Mouse (Mus musculus) ZHBTc4 (cell line): Measurements from ENCODE around the gene Ric8a.
A peak's percentile ranks its signal among the peaks of the same experiment; 100 is the strongest.

Experiments
- DNase-seq: peaks from one replicate; pipeline ENCODE4 v3.0.0-alpha.2; 2011; ENCODE audit warnings: low read depth, low spot score

Gene Ric8a

DNA sequence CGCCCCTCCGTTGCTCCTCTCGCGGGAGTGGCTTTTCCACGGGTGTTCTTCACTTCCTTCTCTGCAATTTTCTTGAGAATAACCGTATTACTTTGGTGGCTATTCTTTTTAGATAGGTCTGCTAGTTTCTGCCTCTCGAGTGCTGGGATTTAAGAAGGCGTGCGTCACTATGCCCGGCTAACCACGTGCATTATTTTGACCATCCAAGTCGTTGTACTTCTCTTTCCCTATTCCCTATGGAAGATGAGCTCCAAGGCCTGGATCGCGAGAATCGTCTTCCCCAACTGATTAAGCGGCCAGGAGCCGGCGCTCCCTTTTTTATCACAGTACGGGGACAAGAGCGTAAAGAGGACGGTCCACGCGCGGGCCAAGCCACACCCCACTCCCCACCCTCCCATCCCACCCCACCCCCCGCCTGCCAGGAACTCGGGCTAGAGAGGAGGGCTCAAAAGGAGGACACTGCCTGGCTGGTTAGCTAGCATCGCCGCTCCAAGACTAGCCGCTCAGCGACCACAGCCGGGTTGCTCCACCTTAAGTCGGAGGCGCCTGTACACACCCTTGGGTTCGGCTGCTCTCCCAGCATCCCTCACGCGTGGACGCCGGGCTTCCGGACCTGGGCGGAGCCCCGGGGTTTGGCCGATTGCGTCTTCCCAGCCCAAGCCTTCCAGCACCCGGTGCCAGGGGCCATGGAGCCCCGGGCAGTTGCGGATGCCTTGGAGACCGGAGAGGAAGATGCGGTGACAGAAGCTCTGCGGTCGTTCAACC is at the start of gene Ric8a:
TSS of gene Ric8a (plus strand) at position 173 of the 765 bp plus-strand sequence.
- DNase-seq, result peak; percentile 91

DNA sequence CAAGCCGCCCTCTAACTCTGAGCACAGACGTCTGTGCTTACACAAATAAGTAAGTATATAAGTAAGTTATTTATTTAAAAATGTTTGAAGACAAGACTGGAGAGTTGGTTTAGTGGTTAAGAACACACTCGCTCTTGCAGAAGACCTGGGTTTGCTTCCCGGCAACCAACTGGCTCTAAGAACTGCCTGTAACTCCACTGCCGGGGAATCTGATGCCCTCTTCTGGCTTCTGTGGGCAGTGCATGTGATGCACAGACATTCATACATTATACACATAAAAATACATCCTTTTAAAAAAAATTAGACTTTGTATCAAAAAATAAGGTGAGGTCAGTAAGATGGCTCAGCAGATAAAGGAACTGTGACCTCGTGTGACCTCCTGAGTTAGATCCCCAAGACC is 46.3 kb upstream of the Ric8a start:
- peak; percentile 72 for DNase-seq

DNA sequence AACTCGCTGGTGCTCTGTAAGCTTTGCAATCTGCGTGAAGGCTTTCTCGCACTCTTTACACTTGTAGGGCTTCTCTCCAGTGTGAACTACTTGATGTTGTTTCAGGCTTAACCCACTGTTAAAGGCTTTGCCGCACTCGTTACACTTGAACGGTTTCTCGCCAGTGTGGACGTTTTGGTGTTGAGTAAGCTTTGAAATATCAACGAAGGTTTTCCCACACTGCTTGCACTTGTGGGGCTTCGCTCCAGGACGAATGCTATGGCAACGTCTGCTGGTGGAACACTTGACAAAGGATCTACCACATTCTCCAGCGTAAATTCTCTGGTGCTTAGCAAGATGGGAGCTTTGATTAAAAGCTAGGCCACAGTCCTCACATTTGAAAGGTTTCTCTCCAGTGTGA is 45.0 kb upstream of the Ric8a start:
- DNase-seq, result no peak

DNA sequence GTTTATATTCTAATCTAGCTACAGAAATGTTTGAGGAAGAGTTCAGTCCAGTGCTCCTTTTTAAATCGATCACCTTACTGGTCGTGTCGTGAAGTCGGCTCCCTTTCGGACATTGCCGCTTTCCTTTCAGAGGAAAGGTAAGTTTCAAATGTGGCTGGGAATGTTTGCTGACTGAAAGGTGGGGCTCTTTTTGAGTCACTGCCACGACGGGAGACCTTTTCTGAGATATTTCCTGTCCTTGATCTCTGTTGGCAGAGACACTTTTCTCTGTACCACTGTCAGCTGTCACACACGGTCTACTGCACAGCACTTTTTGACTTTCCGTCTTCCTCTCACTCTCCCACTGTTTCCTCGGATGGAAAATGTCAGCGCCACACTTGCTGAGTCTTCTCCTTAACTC is 43.9 kb upstream of the Ric8a start:
- DNase-seq, result no peak

DNA sequence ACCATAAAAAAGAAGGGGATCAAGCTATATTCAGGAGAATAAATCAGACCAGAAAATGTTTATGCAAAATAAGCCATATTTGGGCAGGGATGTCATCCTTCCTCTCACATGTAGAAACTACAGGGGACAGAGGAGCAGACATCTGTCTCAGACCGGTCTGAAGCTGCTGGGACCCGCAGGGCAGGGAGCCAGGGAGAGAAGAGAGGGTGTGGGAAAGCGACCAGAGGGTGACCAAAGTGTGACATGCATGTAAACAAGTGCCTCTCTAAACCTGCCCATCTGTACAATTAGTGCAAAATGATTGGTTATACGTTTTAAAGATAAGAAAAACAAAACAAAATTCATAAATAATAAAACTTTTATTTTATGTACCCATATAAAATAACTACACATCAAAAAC is 36.6 kb upstream of the Ric8a start:
- DNase-seq, result no peak

DNA sequence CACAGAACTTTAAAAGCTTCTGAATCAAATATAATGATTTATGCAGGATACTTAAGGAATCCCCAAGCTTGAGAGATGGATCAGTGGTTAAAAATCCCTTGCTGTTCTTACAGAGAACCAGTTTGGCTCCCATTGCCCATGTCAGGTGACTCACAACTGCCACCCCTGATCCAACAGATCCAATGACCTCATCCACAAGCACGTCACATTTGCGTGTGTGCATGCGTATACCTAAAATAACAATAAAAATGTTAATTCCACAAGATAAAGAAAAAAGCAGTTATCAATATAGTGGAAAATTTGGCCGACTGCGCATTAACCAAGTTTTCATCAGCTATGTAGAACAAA is 35.5 kb upstream of the Ric8a start:
- no peak for DNase-seq

DNA sequence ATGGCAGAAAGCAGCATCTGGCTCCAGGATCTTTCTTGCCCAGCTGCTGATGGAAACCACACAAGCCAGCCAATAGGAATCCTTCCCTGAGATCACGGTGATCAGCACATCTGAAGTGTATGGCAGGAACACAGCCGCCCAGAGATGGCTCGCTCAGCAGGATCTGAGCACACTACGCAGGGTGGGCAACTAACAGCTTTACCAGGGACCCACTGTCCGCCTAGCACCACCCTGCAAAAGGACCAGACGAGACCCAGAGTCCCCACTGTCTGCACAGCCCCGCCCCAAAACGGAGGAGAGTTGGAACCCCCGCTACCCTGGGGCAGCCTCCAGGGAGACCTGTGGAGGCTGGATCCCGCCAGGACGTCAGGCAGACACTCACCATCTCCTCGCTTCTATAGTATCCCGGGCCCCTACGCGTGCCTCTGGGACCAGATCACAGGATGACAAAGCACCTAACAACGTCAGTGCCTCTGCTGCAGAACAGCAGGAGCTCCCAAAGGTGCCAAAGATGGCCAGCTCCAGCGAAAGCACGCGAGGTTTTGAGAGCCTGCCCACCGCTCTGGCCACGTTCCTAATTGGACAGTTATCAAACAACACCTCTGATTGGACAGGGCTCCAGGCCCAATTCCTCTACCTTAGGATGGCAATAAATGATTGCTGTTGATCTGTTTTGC is 35.0 kb upstream of the Ric8a start, which contains the start of gene Zfp941:
TSS of gene Zfp941 (minus strand) at position 526 of the 677 bp plus-strand sequence.
- peak; percentile 94 for DNase-seq

DNA sequence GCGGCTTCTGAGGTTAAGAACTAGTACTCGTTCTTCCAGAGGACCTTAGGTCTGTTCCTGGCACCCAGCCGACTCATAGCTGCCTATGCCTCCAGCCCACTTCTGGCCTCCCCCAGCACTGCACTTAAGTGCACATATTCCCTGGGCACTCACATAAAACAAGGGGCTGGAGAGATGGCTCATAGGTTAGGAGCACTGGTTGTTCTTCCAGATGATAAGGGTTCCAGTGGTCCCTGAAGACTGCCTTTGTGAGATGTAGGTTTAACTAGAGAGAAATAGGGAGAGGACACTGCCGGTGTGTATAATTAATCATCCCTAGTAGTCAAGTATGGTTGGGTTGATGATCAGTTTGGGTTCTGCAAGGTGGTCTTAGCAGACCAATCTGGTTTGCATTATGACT is 34.0 kb upstream of the Ric8a start:
- DNase-seq, result no peak

DNA sequence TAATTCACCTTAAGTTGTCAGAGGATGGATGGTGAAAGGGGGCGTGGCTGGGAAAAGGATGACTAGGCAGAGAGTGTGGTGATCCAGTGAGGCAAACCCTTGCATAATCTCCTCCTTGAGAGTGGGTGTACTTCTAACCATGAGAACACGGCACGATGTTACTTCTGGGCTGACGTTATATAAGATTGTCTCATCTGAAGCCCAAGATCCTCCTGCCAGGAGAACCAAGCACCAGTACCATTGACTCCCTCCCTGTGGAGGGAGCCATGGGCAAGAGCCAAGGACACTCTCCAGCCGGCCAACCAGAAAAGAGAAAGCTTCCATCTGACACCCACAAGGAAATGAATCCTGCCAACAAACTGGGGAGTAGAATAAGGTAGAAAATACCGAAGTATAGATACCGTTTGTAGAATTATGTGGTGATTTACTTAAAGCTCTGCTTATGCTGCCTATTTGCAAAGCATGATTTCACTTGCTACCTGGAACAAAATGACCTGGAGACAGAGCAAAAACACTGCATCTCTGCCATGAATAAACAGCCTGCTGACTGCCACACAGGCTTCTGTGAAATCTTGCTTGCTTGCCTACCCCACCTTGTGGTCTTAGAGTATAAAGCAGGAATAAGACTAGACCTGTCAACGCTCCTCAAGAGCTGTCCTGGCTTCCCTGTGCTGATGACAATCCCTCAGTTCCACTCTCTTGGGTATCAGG is 28.4 kb upstream of the Ric8a start:
- peak; percentile 75 for DNase-seq

DNA sequence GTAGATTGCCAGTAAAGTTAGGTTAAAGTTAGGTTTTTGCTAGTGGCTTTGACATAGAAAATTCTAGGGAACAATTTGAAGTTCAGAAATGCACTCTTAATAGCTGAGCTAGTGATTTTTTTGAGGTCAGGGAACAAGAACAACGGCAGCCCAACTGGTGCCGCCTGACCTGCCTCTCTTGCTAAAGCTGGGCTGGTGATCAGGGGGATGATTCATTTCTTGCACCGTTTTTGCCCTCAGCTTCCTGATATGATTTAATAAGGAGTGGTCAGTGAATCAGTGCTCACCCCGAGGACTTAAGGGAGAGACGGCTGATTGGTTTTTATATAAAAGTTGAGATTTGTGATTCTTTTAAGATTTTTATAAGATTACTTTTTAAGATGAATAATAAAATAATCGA is 25.3 kb upstream of the Ric8a start:
- DNase-seq, result no peak

DNA sequence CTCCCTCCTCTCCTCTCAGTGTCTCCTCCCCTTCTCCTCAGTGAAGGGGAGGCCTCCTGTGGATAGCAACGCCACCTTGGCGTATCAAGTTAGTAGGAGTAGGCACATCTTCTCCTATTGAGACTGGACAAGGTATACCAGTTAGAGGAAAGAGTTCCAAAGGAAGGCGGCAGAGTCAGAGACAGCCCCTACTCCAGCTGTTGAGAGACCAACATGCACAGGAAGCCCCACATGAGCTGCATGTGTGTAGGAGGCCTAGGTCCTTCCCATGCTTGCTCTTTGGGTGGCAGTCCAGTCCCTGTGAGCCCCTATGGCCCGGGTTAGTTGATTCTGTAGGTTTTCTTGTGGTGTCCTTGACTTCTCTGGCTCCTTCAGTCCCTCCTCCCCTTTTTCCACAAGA is 23.4 kb upstream of the Ric8a start:
- DNase-seq, result no peak

DNA sequence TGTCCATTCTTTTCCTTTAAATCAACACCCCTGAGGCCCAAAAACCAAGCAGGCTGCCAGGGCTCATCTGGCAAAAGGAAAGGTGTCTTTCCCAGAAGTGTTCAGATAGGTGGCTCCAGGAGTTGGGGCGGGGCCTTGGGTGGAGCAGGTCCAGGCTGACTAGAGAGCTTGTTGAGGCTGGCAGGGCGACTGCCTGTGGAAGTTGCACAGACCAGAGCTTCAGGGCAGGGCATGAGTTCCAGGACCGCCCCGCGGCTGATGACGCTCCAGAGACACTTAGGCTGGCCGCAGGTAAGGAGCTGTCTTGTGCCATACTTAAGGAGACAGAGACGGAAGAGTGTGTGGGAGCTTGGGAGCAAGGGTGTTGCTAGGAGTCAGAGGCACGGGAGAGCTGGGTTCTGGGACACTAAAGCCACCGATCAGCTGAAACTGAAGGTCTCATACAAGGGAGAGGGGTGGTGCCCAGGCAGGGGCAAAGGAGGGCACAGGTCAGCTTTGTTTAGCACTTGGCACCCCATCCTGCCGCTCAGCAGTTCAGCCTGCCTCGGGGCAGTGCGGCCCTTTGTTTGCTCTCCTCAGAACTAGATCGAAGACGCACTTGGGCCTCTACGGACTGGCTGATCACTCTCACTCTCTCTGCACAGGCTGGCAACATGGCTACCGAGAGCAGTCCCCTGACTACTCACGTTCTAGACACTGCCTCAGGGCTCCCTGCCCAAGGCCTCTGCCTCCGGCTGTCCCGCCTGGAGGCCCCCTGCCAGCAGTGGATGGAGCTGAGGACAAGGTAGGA is 21.6 kb upstream of the Ric8a start, which contains the start of gene Urah:
TSS of gene Urah (plus strand) at position 51 of the 790 bp plus-strand sequence.
- DNase-seq, result peak; percentile 75

DNA sequence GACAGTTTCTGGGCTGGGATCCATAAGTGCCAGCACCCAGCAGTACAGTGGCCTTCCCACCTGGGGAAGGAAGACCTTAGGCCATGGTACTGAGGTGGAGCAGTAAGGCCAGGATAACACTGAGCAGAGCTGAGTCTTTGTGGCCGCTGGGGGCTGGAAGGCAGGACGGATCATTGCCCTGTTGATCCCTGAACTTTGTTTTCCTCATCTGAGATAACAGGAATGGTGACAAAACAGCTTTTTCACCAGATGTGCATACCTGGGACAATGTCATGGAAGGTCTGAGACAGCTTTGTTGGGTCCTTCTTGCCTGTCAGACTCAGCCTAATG is 21.0 kb upstream of the Ric8a start:
- DNase-seq, result no peak

DNA sequence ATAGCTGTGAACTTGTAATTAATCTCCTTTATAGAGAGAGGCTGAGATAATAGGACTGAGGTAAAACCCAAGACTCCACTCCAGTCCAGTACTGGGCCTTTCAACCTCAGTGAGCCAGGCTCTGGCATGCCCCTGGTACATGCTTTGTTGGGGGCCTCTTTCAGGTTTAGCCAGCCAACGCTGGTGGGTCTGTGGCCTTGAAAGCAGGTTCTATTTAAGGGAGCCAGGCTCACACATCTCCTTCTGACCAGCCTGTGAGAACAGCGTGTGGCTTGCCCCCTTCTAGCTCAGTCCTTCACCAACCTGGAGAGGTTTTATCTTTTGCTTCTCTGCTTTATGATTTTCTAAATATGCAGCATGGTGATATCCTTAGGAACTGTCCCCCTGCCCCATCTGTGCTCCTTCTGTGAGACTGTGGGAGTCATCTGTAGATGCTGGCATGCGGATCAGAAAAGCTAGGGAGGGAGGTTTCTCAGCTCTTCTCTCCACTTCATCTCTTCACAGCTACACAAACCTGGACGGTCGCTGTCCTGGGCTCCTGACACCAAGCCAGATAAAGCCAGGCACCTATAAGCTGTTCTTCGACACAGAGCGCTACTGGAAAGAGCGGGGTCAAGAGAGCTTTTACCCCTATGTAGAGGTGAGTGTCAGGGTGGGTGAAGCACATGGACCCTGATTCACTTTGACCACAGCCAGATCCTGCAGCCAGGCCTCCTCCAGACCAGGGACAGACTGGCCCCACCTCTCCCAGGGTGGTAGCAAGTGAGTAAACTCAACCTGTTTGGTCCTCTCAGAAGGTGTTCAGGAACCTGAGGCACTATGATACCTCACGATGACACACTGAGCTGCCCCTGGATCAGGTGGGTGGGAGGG is 20.3 kb upstream of the Ric8a start:
- no peak for DNase-seq

DNA sequence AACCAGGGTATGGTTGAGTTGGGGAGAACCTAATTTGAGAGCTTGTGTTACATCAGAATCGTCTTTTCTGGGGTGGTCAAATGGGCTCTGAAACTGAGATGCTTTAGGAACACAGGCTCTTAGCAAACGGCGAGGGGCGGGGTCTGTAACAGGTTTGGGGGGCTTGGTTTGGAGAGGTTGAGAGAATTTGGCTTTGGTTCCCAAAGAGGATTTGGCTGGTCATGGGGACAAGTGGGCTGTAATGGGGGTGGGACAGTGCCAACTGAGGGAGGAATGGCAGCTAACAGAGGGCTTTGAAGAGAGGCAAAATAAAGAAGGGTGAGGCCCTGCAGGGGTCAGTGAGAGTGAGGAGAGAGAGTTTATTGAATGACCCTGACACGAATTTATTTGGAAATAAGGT is 17.2 kb upstream of the Ric8a start:
- no peak for DNase-seq

DNA sequence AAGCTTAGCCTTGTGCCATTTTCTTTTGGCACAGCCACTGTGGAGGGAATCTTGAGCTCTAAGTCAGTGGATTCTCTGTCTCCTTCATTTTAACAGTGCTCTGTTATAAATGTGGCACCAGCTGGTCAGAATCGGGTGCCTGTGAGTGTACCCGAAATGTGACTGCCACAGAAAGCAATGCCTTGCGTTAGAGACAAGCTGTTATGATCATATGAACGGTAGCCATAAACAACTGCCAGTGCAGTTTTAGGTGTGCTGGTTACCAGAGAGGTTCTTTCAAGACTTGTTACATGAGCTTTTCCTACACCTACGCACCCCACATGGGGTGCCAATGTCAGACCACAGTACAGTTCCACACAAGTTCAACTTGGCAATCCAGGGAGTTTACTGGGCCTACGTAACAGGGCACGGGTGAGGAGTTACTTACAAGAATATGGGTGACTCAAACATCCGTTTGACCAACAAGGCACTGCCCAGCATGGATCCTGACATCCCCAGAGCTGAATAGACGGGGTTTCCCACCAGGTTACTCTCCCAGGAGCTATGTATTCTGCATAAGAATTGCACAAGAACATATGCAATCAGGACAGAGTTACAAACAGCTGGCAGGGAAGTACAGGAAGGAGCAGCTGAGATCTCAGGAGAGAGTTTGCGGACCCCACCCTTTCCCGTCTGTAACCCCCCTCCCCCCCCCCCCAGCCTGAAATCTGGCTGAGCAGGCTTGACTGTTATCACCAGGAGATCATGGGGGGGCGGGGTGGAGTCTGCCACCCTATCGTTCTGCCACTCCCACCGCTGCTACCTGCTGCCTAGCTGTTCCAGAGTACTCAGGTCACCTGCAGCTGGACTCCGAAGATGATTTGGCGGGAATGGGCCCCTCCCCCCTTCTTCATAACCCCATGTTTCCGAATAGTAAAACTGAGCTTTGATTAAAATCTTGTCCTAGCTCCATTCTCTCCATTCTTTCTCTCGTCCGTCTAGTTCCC is 15.7 kb upstream of the Ric8a start:
- DNase-seq, result peak; percentile 80

DNA sequence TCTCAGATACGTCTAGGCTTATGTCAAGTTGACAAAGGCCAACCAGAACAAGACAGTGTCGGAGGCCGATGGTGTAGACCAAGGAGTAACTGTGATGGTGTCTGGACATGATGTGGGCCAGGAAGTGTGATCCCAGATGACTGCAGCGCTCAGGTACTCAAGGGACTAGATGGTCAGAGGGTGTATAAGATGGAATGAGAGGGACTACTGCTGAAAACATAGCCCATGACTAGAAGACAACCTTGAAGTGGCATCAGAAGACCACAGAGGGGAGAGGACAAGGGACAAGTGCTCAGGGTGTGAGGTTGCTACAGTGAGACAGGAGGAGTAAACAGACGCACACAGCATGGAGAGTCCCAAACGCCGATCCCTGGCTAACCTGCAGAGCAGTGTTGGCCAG is 13.0 kb upstream of the Ric8a start:
- no peak for DNase-seq

DNA sequence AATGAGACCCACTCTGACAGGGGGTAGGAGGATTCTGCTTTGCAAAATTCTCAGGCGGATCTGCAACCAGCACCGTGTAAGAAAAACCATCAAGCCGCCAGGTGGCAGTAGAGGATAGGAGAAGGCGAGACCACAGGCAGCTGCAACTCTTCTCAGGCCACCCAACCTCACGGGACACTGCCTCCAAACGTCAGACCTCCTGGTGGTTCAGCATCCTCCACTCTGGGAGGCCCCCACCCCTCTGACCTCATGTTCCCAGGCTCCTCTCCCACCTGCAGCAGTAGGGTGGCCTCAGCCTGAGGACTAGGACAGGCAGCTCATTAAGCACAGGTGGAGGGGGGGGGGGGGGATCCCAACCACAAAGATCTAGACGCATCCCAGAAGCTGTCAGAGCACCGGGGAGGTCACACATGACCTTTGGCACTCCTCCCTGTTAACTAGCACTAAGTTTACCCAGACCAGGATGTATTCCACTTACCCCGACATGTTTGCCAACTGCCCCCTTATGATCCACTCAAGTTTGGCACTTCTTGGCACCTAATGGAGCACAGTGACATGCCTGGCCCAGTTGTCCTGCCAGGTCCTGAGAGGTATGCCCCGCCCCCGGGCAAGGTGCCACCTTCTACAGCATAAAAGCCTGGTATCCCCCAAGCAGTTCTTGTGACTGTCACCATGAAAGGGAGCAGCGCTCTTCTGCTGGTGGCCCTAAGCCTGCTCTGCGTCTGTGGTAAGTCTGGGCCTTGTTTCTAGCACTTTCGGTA is 11.7 kb upstream of the Ric8a start, which contains the start of gene Scgb1c1:
TSS of gene Scgb1c1 (plus strand) at position 643 of the 761 bp plus-strand sequence.
- DNase-seq, result peak; percentile 94

DNA sequence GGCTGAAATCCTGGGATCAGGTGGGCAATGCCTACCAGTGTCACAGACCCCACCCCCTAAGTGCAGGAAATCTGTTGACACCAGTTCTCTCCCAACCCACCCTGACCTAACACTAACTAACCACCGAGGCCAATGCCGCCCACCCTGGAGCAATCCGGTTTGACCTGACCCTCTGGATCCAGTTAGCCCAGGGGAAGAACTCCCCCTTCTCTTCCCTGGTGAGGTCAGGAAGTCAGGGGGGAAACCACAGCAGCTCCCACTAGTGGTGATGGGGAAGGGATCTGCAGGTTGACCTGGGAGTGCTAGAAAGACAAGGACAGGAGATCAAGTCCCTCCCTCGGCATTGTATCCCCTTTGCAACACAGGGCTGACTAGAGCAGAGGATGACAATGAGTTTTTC is 11.1 kb upstream of the Ric8a start:
- peak; percentile 66 for DNase-seq
